Mouse (Mus musculus) cerebellum, adult 2 months (tissue): Measurements from ENCODE around the gene Ccdc40.

Source experiments
- CTCF ChIP-seq: fragments of 200-500 bp; IDR thresholded peaks from 2 replicates; pipeline ENCODE4 v1.5.1; 2011; ENCODE audit warnings: low read depth, mild to moderate bottlenecking, control low read depth, low read length, moderate library complexity, borderline replicate concordance; ENCODE audit not compliant: insufficient read depth
- POLR2A ChIP-seq: fragments of 200-500 bp; IDR thresholded peaks from 2 replicates; pipeline ENCODE4 v1.6.1; 2011; ENCODE audit warnings: low read length, control low read depth, borderline replicate concordance; ENCODE audit not compliant: insufficient read depth

- TF ChIP-seq CTCF: no peak
- TF ChIP-seq POLR2A: no peak
Measured at GRCm38 (mm10) chr11:119199233-119199601, 29.2 kb upstream of the Ccdc40 start.
